Mouse (Mus musculus): Measurements from ENCODE around the gene Arl3. TPM values are rescaled to one million over a fixed set of nuclear protein-coding genes. Genes with fewer than 3 reads are reported as not detected.
A peak's percentile ranks its signal among the peaks of the same experiment; 100 is the strongest.

Arl3 gene
- total and polyA plus RNA-seq, 3 experiments = 24.1 to 46.5 (median 45.3) TPM

GRCm38 (mm10) chr19:46511263-46511662 is 61.7 kb downstream of the Arl3 start:
- in situ Hi-C loops (cut with MboI; ENCODE audit: low pct_ligation_motif_present, low pct_unique_long_range_greater_than_20kb, low sequenced_read_pairs) (no loop called here), dilution Hi-C loops (cut with MboI; ENCODE audit: extremely low pct_ligation_motif_present, extremely low pct_unique_long_range_greater_than_20kb, low sequenced_read_pairs) (no loop called here)
- peak overlapping the region; percentile 32 for H3K4me2 ChIP-seq (ENCODE audit: insufficient read depth, low read depth, poor library complexity, severe bottlenecking)
- TF ChIP-seq SMC3 (IDR thresholded peaks at IDR 0.05; ENCODE audit: low read depth, low read length) (no peak), MYC (IDR thresholded peaks at IDR 0.05; ENCODE audit: low read depth, low read length) (peak; percentile 55; the same call in 1 of the 2 replicates), GABPA (IDR thresholded peaks at IDR 0.05; ENCODE audit: insufficient replicate concordance, low read depth, low read length) (no peak), EP300 (IDR thresholded peaks at IDR 0.05; ENCODE audit: low read length) (no peak), ELF1 (IDR thresholded peaks at IDR 0.05; ENCODE audit: low read depth, low read length) (no peak), JUN (IDR thresholded peaks at IDR 0.05; ENCODE audit: insufficient read depth, low read depth, low read length) (no peak), CHD1 (IDR thresholded peaks at IDR 0.05; ENCODE audit: low read depth, low read length) (no peak), IRF4 (IDR thresholded peaks at IDR 0.05; ENCODE audit: low read depth, low read length) (no peak; the same call in none of the 2 replicates), POLR2A (IDR thresholded peaks at IDR 0.05; ENCODE audit: low read depth, low read length) (no peak), ETS1 (conservative IDR thresholded peaks at IDR 0.05; ENCODE audit: low read depth, low read length) (peak; percentile 16; the same call in 1 of the 2 replicates), SIN3A (IDR thresholded peaks at IDR 0.05; ENCODE audit: low read length) (peak; percentile 81), BHLHE40 (IDR thresholded peaks at IDR 0.05; ENCODE audit: low read depth, low read length) (peak; percentile 68), MAFK (IDR thresholded peaks at IDR 0.05; ENCODE audit: insufficient replicate concordance, low read length) (no peak), ZC3H11A (IDR thresholded peaks at IDR 0.05; ENCODE audit: low read depth, low read length) (no peak), MXI1 (IDR thresholded peaks at IDR 0.05; ENCODE audit: low read depth, low read length) (no peak; the same call in 1 of the 2 replicates), USF2 (conservative IDR thresholded peaks at IDR 0.05; ENCODE audit: low read depth, low read length) (no peak; the same call in 1 of the 2 replicates), ZNF384 (IDR thresholded peaks at IDR 0.05; ENCODE audit: low read depth, low read length) (peak; percentile 23; the same call in 1 of the 2 replicates), RCOR1 (conservative IDR thresholded peaks at IDR 0.05; ENCODE audit: low read depth, low read length) (no peak), MEF2A (IDR thresholded peaks at IDR 0.05; ENCODE audit: borderline replicate concordance, low read depth, low read length) (no peak), E2F4 (IDR thresholded peaks at IDR 0.05; ENCODE audit: insufficient replicate concordance, low read depth, low read length) (no peak), ZMIZ1 (IDR thresholded peaks at IDR 0.05; ENCODE audit: low read depth, low read length) (no peak), RAD21 (IDR thresholded peaks at IDR 0.05; ENCODE audit: low read depth, low read length) (no peak)
- peaks cover 24 to 62% of the 10 kb centered on the region in 2 experiments for H3K4me1 ChIP-seq (ENCODE audit: control insufficient read depth in 1 of 2, insufficient read depth in 2 of 2)
- H3K4me3 ChIP-seq (replicated peaks in 1 of 3; ENCODE audit: low read depth in 2 of 3, low read length in 2 of 3, poor library complexity in 1 of 3) = peak overlapping the region in 2 of 3 experiments; percentile 2 to 30
- peak; percentile 73 for DNase-seq (ENCODE audit: extremely low read depth)
- peaks cover 52 to 91% of the 10 kb centered on the region in 2 experiments for H3K36me3 ChIP-seq (replicated peaks in 1 of 2; ENCODE audit: control insufficient read depth in 1 of 2, insufficient read depth in 1 of 2, low read length in 1 of 2)
- peak overlapping the region; percentile 81 for H3K27ac ChIP-seq (ENCODE audit: insufficient read depth, low read depth)
- H3K79me2 ChIP-seq (replicated peaks; ENCODE audit: control insufficient read depth, extremely low read depth, insufficient read depth, poor library complexity, severe bottlenecking) = peaks cover 52% of the 10 kb centered on the region
- H3K27me3 ChIP-seq (replicated peaks) = no peaks in the 10 kb centered on the region
- peak overlapping the region; percentile 35 for H3K9ac ChIP-seq (ENCODE audit: insufficient read depth, low read depth)
- no peaks in the 10 kb centered on the region for H3K9me3 ChIP-seq (replicated peaks; ENCODE audit: low read length)

Measured in CH12.LX (cell line).